Mouse (Mus musculus): ENCODE measurements at regions not wholly inside any gene's neighbourhood (a gene's known extent, or its start where the extent isn't known, plus 50 kb on each side); places are given as distances from the start of the nearest gene placed in this dataset.

GRCm38 (mm10) chr9:92129504-92129903 is 63.2 kb upstream of the Plscr5 start:
- TF ChIP-seq CTCF (IDR thresholded peaks at IDR 0.05; ENCODE audit: borderline replicate concordance, extremely low read depth, insufficient read depth, insufficient read length) (peak; percentile 39; the same call in 1 of the 2 replicates), POLR2A (IDR thresholded peaks at IDR 0.05; ENCODE audit: borderline replicate concordance, extremely low read depth, insufficient read depth, insufficient read length, poor library complexity, severe bottlenecking) (no peak)

All from brain, embryonic 14.5 days (tissue).